Mouse (Mus musculus) cerebellum, adult 2 months (tissue): ENCODE measurements around the gene Spesp1. TPM values are rescaled to one million over a fixed set of nuclear protein-coding genes. Genes with fewer than 3 reads are reported as not detected.

ENCODE experiments used
- DNase-seq, 2 experiments: peaks; one replicate each; pipeline ENCODE4 v3.0.0; 2021
- H3K27ac ChIP-seq: fragments of 200-500 bp; 2 replicates; pipeline ENCODE4 v1.5.1; 2012; ENCODE audit warnings: low read length, control low read depth, inconsistent platforms; ENCODE audit not compliant: insufficient read depth
- H3K27me3 ChIP-seq: fragments of 200-500 bp; 2 replicates; pipeline ENCODE4 v1.6.1; 2012; ENCODE audit warnings: inconsistent platforms, mild to moderate bottlenecking, low read length, moderate library complexity; ENCODE audit not compliant: control insufficient read depth, insufficient read depth
- H3K4me1 ChIP-seq: fragments of 200-500 bp; 2 replicates; pipeline ENCODE4 v1.6.1; 2011; ENCODE audit warnings: low read length; ENCODE audit not compliant: control insufficient read depth, insufficient read depth
- H3K4me3 ChIP-seq: fragments of 200-500 bp; replicated peaks from 2 replicates; pipeline ENCODE3; 2011; ENCODE audit warnings: mild to moderate bottlenecking, low read depth, low read length, control low read depth; ENCODE audit not compliant: insufficient read depth
- CTCF ChIP-seq: fragments of 200-500 bp; IDR thresholded peaks from 2 replicates; pipeline ENCODE4 v1.5.1; 2011; ENCODE audit warnings: low read depth, mild to moderate bottlenecking, control low read depth, low read length, moderate library complexity, borderline replicate concordance; ENCODE audit not compliant: insufficient read depth
- POLR2A ChIP-seq: fragments of 200-500 bp; IDR thresholded peaks from 2 replicates; pipeline ENCODE4 v1.6.1; 2011; ENCODE audit warnings: low read length, control low read depth, borderline replicate concordance; ENCODE audit not compliant: insufficient read depth
- WGBS: fragments of 180-500 bp; shearing (Covaris S2); methylation state at CpG from one replicate; pipeline ENCODE4 v1.1.7; 2018; 5-methylcytosine and 5-hydroxymethylcytosine counted together
- polyA plus RNA-seq: library from polyadenylated mRNA; depleted of rRNA; stranded (reverse); fragments of >200 nt; gene quantifications from 2 replicates; pipeline ENCODE4 v1.2.3, GENCODE M21; 2012

Gene Spesp1
- polyA plus RNA-seq, 1 experiment, result not detected

DNA sequence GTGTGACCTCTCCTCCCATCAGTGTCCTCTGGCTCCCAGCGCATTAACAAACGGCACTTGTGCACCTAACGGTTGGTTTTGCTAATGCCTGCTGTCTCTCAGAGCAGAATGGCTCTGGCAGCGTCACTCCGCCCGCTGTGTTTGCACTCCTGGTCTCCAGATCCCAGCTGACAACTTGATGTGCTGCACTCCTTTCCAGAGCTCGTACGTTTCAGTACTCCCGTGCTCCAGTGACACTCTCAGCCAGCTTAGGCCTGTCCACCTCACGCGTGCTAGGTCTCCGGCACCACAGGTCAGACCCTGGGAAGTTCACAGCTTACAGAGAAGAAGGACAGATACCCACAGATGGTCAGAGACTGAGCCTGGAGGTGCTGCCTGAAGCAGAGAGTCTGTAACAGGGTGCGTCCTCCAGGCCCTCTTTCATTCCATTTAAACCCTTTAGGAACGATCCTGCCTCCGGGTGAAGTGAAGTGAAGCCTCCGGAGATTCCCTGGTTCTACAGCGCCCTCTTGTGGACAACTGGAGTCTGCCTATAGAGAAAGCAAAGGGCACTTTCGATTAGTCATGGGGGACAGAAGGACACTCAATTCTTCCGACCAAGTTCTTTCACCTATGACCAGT lies 37.9 kb downstream of the Spesp1 start:
- DNase-seq, result peak; percentile 75 to 85
- WGBS, result 16% methylated on average over 19 of the region's 19 CpGs
- Histone ChIP-seq H3K27ac (no peak overlapping the region), H3K4me1 (peaks cover 7% of the 10 kb centered on the region), H3K27me3 (no peaks in the 10 kb centered on the region), H3K4me3 (peak overlapping the region; percentile 59)
- TF ChIP-seq POLR2A, result no peak
- peak; percentile 86 for TF ChIP-seq CTCF

DNA sequence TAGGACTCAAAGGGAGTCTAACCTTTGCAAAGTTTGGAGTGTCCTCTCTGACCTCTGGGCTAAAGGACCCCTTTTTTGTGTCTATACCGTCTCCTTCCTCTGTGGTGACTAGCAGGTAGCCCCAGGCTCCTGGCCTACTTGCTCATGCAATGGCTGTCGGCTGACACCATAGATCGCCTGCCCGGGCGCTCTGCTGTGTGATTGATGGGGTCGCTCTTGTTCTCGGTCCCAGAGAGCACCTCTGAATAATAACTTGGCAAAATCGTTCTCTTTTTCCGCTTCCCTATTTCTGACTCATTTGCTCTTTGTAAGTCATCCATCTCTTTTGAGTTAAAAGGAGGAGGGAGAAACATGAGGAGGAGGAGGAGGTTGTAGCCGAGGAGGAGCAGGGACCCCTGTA lies 42.0 kb downstream of the Spesp1 start:
- no peak overlapping the region for H3K4me3 ChIP-seq
- no peaks in the 10 kb centered on the region for H3K27me3 ChIP-seq
- WGBS, result 79% methylated on average over 10 of the region's 10 CpGs
- no peak for DNase-seq
- TF ChIP-seq POLR2A (no peak), CTCF (no peak)
- H3K27ac ChIP-seq, result no peak overlapping the region
- H3K4me1 ChIP-seq, result peaks cover 7% of the 10 kb centered on the region

DNA sequence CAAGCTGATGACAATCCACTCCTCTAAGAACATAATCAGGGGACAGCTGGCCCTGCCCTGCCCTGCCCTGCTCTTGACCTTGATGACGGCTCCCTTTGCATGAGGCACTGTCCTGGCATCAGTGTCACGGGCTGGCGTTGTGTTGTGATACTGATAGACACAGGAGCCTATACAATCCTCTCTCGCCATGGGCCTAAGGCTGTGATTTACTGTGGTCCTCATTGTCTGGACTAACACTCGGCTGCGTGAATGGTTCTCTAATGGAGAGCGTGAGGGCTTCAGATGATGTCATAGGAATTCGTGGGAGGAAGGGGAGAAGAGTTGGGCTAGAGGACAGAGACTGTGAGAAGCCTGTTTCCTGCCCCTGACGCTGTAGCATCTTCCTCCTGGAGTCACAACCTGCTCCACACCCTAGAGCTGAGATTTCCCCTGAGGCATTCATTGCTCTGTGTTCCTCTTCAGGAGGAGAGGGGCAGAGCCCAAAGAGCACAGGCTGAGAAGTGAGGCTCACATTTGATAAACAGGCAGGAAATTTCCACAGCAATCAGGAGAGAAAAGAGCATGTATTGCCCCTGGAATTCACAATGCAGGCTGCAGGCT lies 44.5 kb downstream of the Spesp1 start:
- no peak overlapping the region for H3K27ac ChIP-seq

DNA sequence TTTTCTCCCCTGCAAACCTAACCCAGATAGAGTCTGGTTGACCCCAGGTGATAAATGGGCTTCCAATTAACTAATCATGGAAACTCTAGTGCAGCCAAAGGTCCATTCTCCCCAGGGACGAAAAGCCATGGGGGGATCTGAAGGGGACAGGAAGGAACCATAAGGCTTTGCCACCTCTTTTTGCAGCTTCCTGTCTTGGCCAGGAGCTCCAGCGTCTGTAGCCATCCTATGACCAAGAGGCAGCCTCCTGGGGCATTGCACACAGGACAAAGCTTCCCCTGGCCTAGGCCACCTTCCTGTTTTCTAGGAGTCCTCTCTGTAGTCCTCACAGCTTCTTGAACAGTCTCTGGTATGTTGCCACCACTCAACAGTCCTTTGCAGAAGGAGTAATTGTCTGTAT lies 46.5 kb downstream of the Spesp1 start:
- H3K4me1 ChIP-seq, result no peaks in the 10 kb centered on the region
- TF ChIP-seq CTCF (no peak), POLR2A (no peak)
- WGBS, result 91% methylated on average over 2 of the region's 2 CpGs
- no peak overlapping the region for H3K27ac ChIP-seq
- DNase-seq, result no peak
- no peaks in the 10 kb centered on the region for H3K27me3 ChIP-seq
- H3K4me3 ChIP-seq, result no peak overlapping the region

More for the DNA sequence above, 44.5 kb downstream of the Spesp1 start:
- H3K27me3 ChIP-seq, result no peaks in the 10 kb centered on the region
- no peak overlapping the region for H3K4me3 ChIP-seq
- DNase-seq, result no peak
- 85% methylated on average over 9 of the region's 9 CpGs for WGBS
- H3K4me1 ChIP-seq, result no peaks in the 10 kb centered on the region
- no peak for TF ChIP-seq POLR2A
- TF ChIP-seq CTCF, result no peak

DNA sequence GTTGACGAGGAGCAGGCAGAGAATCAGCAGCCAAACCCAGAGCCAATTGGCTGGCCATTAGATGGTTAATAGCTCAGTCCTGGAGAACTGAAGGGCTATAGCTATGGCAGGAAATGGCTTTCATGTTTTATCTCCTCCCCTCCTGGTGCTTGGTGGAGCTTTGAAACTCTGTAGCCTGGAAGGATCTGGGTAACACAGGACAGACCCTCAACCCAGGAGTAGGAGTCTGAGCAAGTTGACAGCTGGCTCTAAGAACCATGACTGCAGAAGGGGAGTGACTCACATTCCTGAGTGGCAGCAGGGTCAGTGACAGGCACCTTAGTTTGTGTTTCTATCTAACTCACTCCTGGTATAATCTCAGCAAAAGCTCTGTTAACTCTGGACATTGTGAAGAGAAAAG lies 49.4 kb downstream of the Spesp1 start:
- no peak for TF ChIP-seq POLR2A
- no peak for TF ChIP-seq CTCF
- Histone ChIP-seq H3K4me3 (no peak overlapping the region), H3K27me3 (no peaks in the 10 kb centered on the region), H3K27ac (no peak overlapping the region), H3K4me1 (no peaks in the 10 kb centered on the region)
- WGBS, result 95% methylated on average over 1 of the region's 1 CpGs
- no peak for DNase-seq

DNA sequence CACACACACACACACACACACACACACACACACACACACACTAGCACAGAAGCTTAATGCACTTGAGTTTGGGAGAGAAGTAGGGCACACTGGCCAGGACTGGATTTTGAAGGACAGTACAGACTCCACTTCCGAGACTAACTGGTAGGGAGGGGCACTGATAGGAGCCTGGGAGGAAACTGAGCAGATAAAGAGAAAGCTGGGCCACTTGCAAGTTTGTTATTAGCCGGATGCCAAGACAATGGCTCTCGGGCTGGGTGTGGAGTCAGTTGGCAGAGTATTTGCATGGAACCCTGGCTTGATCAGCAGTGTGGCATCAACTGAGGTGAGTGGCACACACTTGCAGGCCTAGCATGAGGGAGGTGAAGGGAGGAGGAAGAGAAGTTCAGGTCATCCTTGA lies 51.0 kb downstream of the Spesp1 start:
- H3K27me3 ChIP-seq, result no peaks in the 10 kb centered on the region
- no peak overlapping the region for H3K4me3 ChIP-seq
- H3K27ac ChIP-seq, result no peak overlapping the region
- no peak for DNase-seq
- TF ChIP-seq CTCF, result no peak
- TF ChIP-seq POLR2A, result no peak
- no peaks in the 10 kb centered on the region for H3K4me1 ChIP-seq
- WGBS, result 74% methylated on average over 3 of the region's 3 CpGs

DNA sequence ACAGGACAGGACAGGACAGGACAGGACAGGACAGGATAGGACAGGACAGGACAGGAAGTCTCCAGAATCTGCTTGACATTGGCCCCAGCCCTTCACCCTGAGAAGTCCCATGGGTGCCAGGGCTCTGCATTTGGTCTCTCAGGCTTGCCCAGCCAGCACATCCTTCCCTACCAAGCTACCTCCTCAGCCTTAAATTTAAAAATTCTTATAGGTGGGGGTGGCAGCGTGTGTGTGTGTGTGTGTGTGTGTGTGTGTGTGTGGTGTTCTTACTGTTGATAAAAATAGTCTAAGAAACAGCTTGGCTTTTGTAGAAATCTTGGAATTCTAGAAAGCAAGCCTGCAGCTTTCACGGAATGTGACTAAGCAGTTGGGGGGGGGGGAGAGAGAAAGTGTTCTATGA lies 52.0 kb downstream of the Spesp1 start:
- TF ChIP-seq CTCF (no peak), POLR2A (no peak)
- DNase-seq, result no peak
- Histone ChIP-seq H3K4me3 (no peak overlapping the region), H3K27me3 (no peaks in the 10 kb centered on the region), H3K4me1 (no peaks in the 10 kb centered on the region), H3K27ac (no peak overlapping the region)
- 86% methylated on average over 2 of the region's 2 CpGs for WGBS

DNA sequence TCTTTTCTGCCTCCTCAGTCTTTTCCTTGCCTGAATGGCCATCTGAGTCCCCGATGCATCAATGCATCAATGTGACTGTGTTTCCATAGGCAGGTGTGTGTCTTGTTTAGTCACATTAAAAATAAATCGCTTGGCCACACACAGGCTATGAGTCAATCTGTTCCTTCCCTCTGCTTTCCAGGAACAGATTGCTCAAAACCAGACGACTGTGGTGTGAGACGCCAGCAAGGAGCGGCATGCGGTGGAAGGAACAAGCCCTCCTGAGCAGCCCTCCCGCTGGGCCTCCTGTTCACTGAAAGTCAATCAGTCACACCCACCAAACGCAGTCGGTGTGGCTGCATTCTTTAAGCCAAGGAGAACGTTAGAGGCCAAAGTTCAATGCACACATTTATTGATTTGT lies 59.5 kb downstream of the Spesp1 start:
- Histone ChIP-seq H3K27me3 (no peaks in the 10 kb centered on the region), H3K4me3 (no peak overlapping the region), H3K4me1 (peaks cover 3% of the 10 kb centered on the region), H3K27ac (no peak overlapping the region)
- TF ChIP-seq CTCF (no peak), POLR2A (no peak)
- peak; percentile 71 to 85 for DNase-seq
- 3% methylated on average over 10 of the region's 10 CpGs for WGBS
